Mouse (Mus musculus) heart, postnatal 0 days (tissue): ENCODE measurements around the gene Mtmr3.

Source experiments
- CTCF ChIP-seq: IDR thresholded peaks from 2 replicates; pipeline ENCODE4 v1.5.1; 2016; ENCODE audit warnings: antibody characterized with exemption, control low read depth, low read depth
- EP300 ChIP-seq: IDR thresholded peaks from 2 replicates; pipeline ENCODE4 v1.6.1; 2016; ENCODE audit warnings: antibody characterized with exemption, low read depth

DNA sequence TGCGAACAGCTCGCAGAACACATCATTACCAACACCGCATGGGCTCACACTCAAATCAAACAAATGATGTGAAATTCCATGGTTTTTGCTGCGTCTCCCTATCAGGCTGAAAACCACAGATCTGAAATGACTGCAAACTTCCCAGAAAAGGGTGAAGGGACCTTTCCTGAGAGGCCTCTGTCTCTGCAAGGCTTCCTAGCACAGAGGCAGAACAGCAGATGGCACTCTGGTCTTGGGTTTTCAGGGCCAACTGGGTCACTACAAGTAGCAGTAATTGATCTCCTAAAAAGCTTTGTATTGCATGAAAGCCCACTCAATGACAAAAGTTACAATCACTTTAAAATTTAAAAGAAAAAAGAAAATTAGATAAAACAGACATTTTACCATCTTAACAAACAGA lies 93.8 kb downstream of the Mtmr3 start:
- TF ChIP-seq CTCF (peak; percentile 24; the same call in 1 of the 2 replicates), EP300 (no peak)
